Mouse (Mus musculus) midbrain, embryonic 14.5 days (tissue): ENCODE measurements around the gene Pcolce2. TPM values are rescaled to one million over a fixed set of nuclear protein-coding genes. Genes with fewer than 3 reads are reported as not detected.

Experiments
- ATAC-seq: fragments of 200-750 bp; cut with Nextera tagmentation; 2 replicates; pipeline ENCODE4 v1.8.0; 2017; ENCODE audit warnings: moderate number of reproducible peaks, moderate library complexity; ENCODE audit not compliant: low FRiP score, low TSS enrichment
- DNase-seq: peaks from one replicate; pipeline ENCODE4 v3.0.0-alpha.2; 2015
- H3K27ac ChIP-seq: fragments of 300-500 bp; sonication (generic); replicated peaks from 2 replicates; pipeline ENCODE4 v1.5.1; 2014; ENCODE audit warnings: mild to moderate bottlenecking, low read depth, low read length, moderate library complexity
- H3K27me3 ChIP-seq: fragments of 300-500 bp; sonication (generic); 2 replicates; pipeline ENCODE4 v1.6.1; 2014; ENCODE audit warnings: low read length, control low read depth, mixed read lengths; ENCODE audit not compliant: control insufficient read depth, insufficient read depth
- H3K36me3 ChIP-seq: fragments of 300-500 bp; sonication (generic); 2 replicates; pipeline ENCODE4 v1.6.1; 2014; ENCODE audit warnings: low read length, control low read depth; ENCODE audit not compliant: control insufficient read depth, insufficient read depth
- H3K4me1 ChIP-seq: fragments of 300-500 bp; sonication (generic); 2 replicates; pipeline ENCODE4 v1.6.1; 2014; ENCODE audit warnings: mild to moderate bottlenecking, antibody characterized with exemption, low read length, control low read depth; ENCODE audit not compliant: control insufficient read depth, insufficient read depth
- H3K4me2 ChIP-seq: fragments of 300-500 bp; sonication (generic); 2 replicates; pipeline ENCODE4 v1.6.1; 2014; ENCODE audit warnings: mild to moderate bottlenecking, low read length, moderate library complexity
- H3K4me3 ChIP-seq: fragments of 300-500 bp; sonication (generic); replicated peaks from 2 replicates; pipeline ENCODE4 v1.5.1; 2014; ENCODE audit warnings: low read depth, low read length
- H3K9ac ChIP-seq: fragments of 300-500 bp; sonication (generic); replicated peaks from 2 replicates; pipeline ENCODE4 v1.6.1; 2014; ENCODE audit warnings: mild to moderate bottlenecking, low read length, moderate library complexity
- H3K9me3 ChIP-seq: fragments of 300-500 bp; sonication (generic); 2 replicates; pipeline ENCODE4 v1.6.1; 2016; ENCODE audit warnings: low read length, control low read depth, mixed read lengths; ENCODE audit not compliant: control insufficient read depth
- WGBS: fragments of 180-500 bp; shearing (Covaris S2); extraction: QIAGEN DNeasy Blood & Tissue Kit; methylation state at CpG from one replicate; pipeline ENCODE4 v1.1.7; 2014; 5-methylcytosine and 5-hydroxymethylcytosine counted together
- polyA plus RNA-seq: library from polyadenylated mRNA; unstranded; fragments of >200 nt; fragmentation: Nextera tagmentation; extraction: Ambion mirVana; gene quantifications from 2 replicates; pipeline ENCODE4 v1.2.1, GENCODE M21; 2014

Pcolce2 gene
- polyA plus RNA-seq, 1 experiment from 2014 or later, result 1.2 TPM

DNA sequence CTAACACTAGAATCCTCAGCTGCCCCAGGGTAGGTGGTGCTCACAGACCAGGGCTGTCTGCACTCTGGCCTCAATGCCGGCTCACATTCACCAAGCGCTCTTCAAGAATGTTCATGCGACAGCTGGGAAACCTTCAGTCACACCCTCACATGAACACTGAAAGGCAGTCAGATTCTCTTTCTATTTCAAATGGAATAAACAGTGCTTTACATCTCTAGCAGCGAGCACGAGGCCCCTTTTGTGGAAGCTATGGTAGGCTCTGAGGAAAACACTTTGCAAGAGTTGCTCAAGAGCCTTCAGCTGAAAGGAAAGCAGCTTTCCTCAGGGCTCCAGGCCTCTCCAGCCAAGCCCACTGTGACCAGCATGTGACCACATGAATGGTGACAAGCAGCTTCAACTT, 68.0 kb downstream of the Pcolce2 start:
- H3K4me2 ChIP-seq, result no peak overlapping the region
- H3K4me1 ChIP-seq, result no peaks in the 10 kb centered on the region
- H3K9me3 ChIP-seq, result no peaks in the 10 kb centered on the region
- ATAC-seq (no peak), DNase-seq (no peak)
- H3K27me3 ChIP-seq, result no peaks in the 10 kb centered on the region
- no peak overlapping the region for H3K4me3 ChIP-seq
- no peak overlapping the region for H3K27ac ChIP-seq
- no peak overlapping the region for H3K9ac ChIP-seq
- 84% methylated on average over 5 of the region's 5 CpGs for WGBS
- peaks cover 9% of the 10 kb centered on the region; the same call in 1 of the 2 replicates for H3K36me3 ChIP-seq

- peaks cover 9% of the 10 kb centered on the region; the same call in 1 of the 2 replicates for H3K36me3 ChIP-seq
- DNase-seq (no peak), ATAC-seq (no peak)
- no peak overlapping the region for H3K4me3 ChIP-seq
- no peaks in the 10 kb centered on the region for H3K4me1 ChIP-seq
- no peak overlapping the region for H3K9ac ChIP-seq
- H3K27me3 ChIP-seq, result no peaks in the 10 kb centered on the region
- H3K27ac ChIP-seq, result no peak overlapping the region
- H3K9me3 ChIP-seq, result no peaks in the 10 kb centered on the region
- H3K4me2 ChIP-seq, result no peak overlapping the region
These were observed 71.5 kb downstream of the Pcolce2 start for GRCm38 (mm10) chr9:95708943-95709342.

DNA sequence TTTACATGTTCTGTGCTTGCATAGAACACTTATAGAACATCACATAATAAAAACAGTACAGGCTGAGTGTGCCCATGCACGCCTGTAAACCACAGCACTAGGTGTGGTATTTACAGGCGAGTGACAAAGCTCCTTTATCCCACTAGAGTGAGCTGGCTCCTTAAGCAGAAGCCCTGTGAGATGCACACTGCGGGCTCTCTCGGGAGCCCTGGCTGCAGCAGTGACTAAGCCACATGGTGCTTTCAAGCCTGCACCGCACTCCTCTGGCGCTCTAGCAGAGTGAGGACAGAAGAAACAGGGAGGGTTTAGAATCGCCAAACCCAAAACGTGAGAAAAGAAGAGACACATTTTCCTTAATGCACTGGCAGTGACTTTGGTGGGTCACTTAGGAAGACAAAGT, 75.2 kb downstream of the Pcolce2 start:
- no peak for DNase-seq
- 37% methylated on average over 8 of the region's 8 CpGs for WGBS
- no peak overlapping the region for H3K4me2 ChIP-seq
- H3K4me1 ChIP-seq, result no peaks in the 10 kb centered on the region
- ATAC-seq, result no peak
- no peaks in the 10 kb centered on the region for H3K27me3 ChIP-seq
- no peak overlapping the region for H3K27ac ChIP-seq
- H3K9ac ChIP-seq, result no peak overlapping the region
- no peak overlapping the region for H3K4me3 ChIP-seq
- H3K36me3 ChIP-seq, result peaks cover 15% of the 10 kb centered on the region; the same call in 1 of the 2 replicates
- H3K9me3 ChIP-seq, result no peaks in the 10 kb centered on the region

GRCm38 (mm10) chr9:95736238-95736637, 98.8 kb downstream of the Pcolce2 start:
- no peak for DNase-seq
- Histone ChIP-seq H3K4me3 (no peak overlapping the region), H3K36me3 (peaks cover 7% of the 10 kb centered on the region), H3K4me1 (no peaks in the 10 kb centered on the region), H3K9me3 (no peaks in the 10 kb centered on the region), H3K9ac (no peak overlapping the region), H3K4me2 (no peak overlapping the region), H3K27ac (no peak overlapping the region), H3K27me3 (no peaks in the 10 kb centered on the region)
- no peak for ATAC-seq

- H3K27ac ChIP-seq, result no peak overlapping the region
- H3K4me2 ChIP-seq, result no peak overlapping the region
- no peak overlapping the region for H3K9ac ChIP-seq
- no peaks in the 10 kb centered on the region for H3K9me3 ChIP-seq
- H3K27me3 ChIP-seq, result no peaks in the 10 kb centered on the region
- peaks cover 8% of the 10 kb centered on the region; the same call in 1 of the 2 replicates for H3K4me1 ChIP-seq
- no peak for ATAC-seq
- H3K4me3 ChIP-seq, result no peak overlapping the region
- H3K36me3 ChIP-seq, result no peaks in the 10 kb centered on the region
- peak; percentile 3 for DNase-seq
- WGBS, result 70% methylated on average over 7 of the region's 7 CpGs
These were observed 107.6 kb downstream of the Pcolce2 start for GRCm38 (mm10) chr9:95744845-95745613.

GRCm38 (mm10) chr9:95747298-95747697, 109.9 kb downstream of the Pcolce2 start:
- DNase-seq, result no peak
- Histone ChIP-seq H3K9ac (no peak overlapping the region), H3K4me3 (no peak overlapping the region), H3K4me1 (peaks cover 11% of the 10 kb centered on the region; the same call in 1 of the 2 replicates), H3K36me3 (no peaks in the 10 kb centered on the region), H3K27me3 (0 out of 2 replicates have a peak, but pooled peaks cover 9% of the 10 kb centered on the region), H3K4me2 (no peak overlapping the region), H3K9me3 (no peaks in the 10 kb centered on the region), H3K27ac (no peak overlapping the region)
- ATAC-seq, result no peak
- WGBS, result 89% methylated on average over 5 of the region's 5 CpGs

Other genes starting within 250 kb of the Pcolce2 start
- gene Chst2, start 230.9 kb upstream of the Pcolce2 start, polyA plus RNA-seq, result 17.5 and 17.9 TPM in 2 replicates
- 136 and 137 TPM in 2 replicates for gene U2surp, start 125.6 kb upstream of the Pcolce2 start, polyA plus RNA-seq
- gene Paqr9, start 77.9 kb upstream of the Pcolce2 start, polyA plus RNA-seq, result 4.7 and 6.0 TPM in 2 replicates
- 10.1 and 10.5 TPM in 2 replicates for gene Trpc1, start 112.8 kb downstream of the Pcolce2 start, polyA plus RNA-seq
- gene Pls1, start 207.7 kb downstream of the Pcolce2 start, polyA plus RNA-seq, result 2.4 and 3.3 TPM in 2 replicates
- gene Atr, start 220.0 kb downstream of the Pcolce2 start, polyA plus RNA-seq, result 14.7 and 17.3 TPM in 2 replicates